Mouse (Mus musculus) embryonic facial prominence, embryonic 12.5 days (tissue): ENCODE measurements at regions not wholly inside any gene's neighbourhood (a gene's known extent, or its start where the extent isn't known, plus 50 kb on each side); places are given as distances from the start of the nearest gene placed in this dataset.

Experiments used
- ATAC-seq: fragments of 200-750 bp; cut with Nextera tagmentation; 2 replicates; pipeline ENCODE4 v1.8.0; 2017; ENCODE audit not compliant: insufficient number of reproducible peaks, insufficient read depth, low FRiP score, low TSS enrichment
- H3K27ac ChIP-seq: fragments of 300-500 bp; sonication (generic); 2 replicates; pipeline ENCODE4 v1.5.1; 2016; ENCODE audit warnings: mild to moderate bottlenecking
- H3K27me3 ChIP-seq: fragments of 300-500 bp; sonication (generic); 2 replicates; pipeline ENCODE4 v1.6.1; 2016; ENCODE audit warnings: mild to moderate bottlenecking, moderate library complexity
- H3K36me3 ChIP-seq: fragments of 300-500 bp; sonication (generic); 2 replicates; pipeline ENCODE4 v1.6.1; 2016; ENCODE audit warnings: mild to moderate bottlenecking
- H3K4me1 ChIP-seq: fragments of 300-500 bp; sonication (generic); 2 replicates; pipeline ENCODE4 v1.6.1; 2016
- H3K4me2 ChIP-seq: fragments of 300-500 bp; sonication (generic); replicated peaks from 2 replicates; pipeline ENCODE4 v1.6.1; 2016; ENCODE audit warnings: mild to moderate bottlenecking, moderate library complexity
- H3K4me3 ChIP-seq: fragments of 300-500 bp; sonication (generic); 2 replicates; pipeline ENCODE4 v1.5.1; 2016; ENCODE audit warnings: mild to moderate bottlenecking
- H3K9ac ChIP-seq: fragments of 300-500 bp; sonication (generic); 2 replicates; pipeline ENCODE4 v1.6.1; 2016; ENCODE audit warnings: mild to moderate bottlenecking, moderate library complexity
- H3K9me3 ChIP-seq: fragments of 300-500 bp; sonication (generic); 2 replicates; pipeline ENCODE4 v1.6.1; 2016; ENCODE audit warnings: mild to moderate bottlenecking, moderate library complexity
- WGBS: fragments of 180-500 bp; shearing (Covaris S2); methylation state at CpG from one replicate; pipeline ENCODE4 v1.1.7; 2016; 5-methylcytosine and 5-hydroxymethylcytosine counted together

GRCm38 (mm10) chr12:12610861-12611260, 330.9 kb downstream of the Mycn start:
- Histone ChIP-seq H3K9me3 (no peaks in the 10 kb centered on the region), H3K27ac (no peak overlapping the region), H3K36me3 (no peaks in the 10 kb centered on the region), H3K4me3 (no peak overlapping the region), H3K4me2 (no peak overlapping the region), H3K27me3 (no peaks in the 10 kb centered on the region), H3K4me1 (no peaks in the 10 kb centered on the region), H3K9ac (no peak overlapping the region)
- no peak for ATAC-seq
- WGBS: 56% methylated on average over 4 of the region's 4 CpGs

DNA sequence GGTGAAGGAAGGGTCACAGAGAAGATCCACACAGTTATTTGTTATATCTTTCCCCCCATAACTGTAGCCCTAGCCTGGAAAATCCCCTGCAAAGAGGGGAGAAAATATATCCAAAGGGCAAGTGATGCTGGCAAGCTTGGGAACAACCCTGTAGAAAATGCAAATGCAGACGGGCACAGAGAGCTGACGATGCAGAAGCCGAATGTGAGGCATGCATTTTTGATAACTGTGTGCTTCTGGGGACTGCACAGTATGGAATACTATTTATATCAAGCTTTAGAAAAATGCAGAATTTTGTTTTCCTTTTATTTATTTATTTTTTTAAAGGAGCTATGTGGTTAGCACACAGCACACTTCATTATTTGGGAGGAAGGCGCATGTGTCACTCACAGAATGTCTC, 333.7 kb downstream of the Mycn start:
- H3K27ac ChIP-seq: no peak overlapping the region
- H3K4me2 ChIP-seq: no peak overlapping the region
- H3K9ac ChIP-seq: no peak overlapping the region
- no peak for ATAC-seq
- no peak overlapping the region for H3K4me3 ChIP-seq
- no peaks in the 10 kb centered on the region for H3K27me3 ChIP-seq
- H3K4me1 ChIP-seq: no peaks in the 10 kb centered on the region
- WGBS: 90% methylated on average over 4 of the region's 4 CpGs
- H3K36me3 ChIP-seq: no peaks in the 10 kb centered on the region
- no peaks in the 10 kb centered on the region for H3K9me3 ChIP-seq

- Histone ChIP-seq H3K9ac (no peak overlapping the region), H3K27ac (no peak overlapping the region), H3K27me3 (no peaks in the 10 kb centered on the region), H3K4me1 (no peaks in the 10 kb centered on the region), H3K4me3 (no peak overlapping the region), H3K9me3 (no peaks in the 10 kb centered on the region), H3K36me3 (no peaks in the 10 kb centered on the region), H3K4me2 (no peak overlapping the region)
- 86% methylated on average over 6 of the region's 6 CpGs for WGBS
- ATAC-seq: no peak
These were observed 334.8 kb downstream of the Mycn start for GRCm38 (mm10) chr12:12606911-12607310.

- Histone ChIP-seq H3K27ac (no peak overlapping the region), H3K4me3 (no peak overlapping the region), H3K9me3 (no peaks in the 10 kb centered on the region), H3K4me2 (no peak overlapping the region), H3K36me3 (no peaks in the 10 kb centered on the region), H3K9ac (no peak overlapping the region), H3K27me3 (no peaks in the 10 kb centered on the region), H3K4me1 (no peaks in the 10 kb centered on the region)
- 94% methylated on average over 3 of the region's 3 CpGs for WGBS
- ATAC-seq: no peak
These were observed 336.2 kb downstream of the Mycn start for GRCm38 (mm10) chr12:12605495-12605894.

DNA sequence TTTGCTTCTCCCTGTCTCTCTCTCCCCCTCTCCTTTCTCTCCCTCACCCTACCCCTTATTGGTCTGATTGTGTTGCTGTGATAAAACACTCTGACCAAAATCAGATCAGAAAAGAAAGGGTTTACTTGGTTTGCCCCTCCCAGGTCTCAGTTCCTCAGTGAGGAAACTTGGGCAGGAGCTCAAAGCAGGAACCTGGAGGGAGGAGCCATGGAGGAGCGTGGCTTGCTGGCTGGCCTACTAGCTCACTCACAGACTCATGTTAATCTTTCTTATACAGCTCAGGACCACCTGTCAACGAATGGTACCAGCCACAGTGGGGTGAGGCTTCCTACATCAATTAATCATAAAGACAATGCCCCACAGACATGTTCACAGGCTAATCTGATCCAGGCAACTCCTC, 339.4 kb downstream of the Fam49a start:
- no peak for ATAC-seq
- 53% methylated on average over 2 of the region's 2 CpGs for WGBS
- H3K9ac ChIP-seq: no peak overlapping the region
- no peaks in the 10 kb centered on the region for H3K4me1 ChIP-seq
- H3K27ac ChIP-seq: no peak overlapping the region
- H3K27me3 ChIP-seq: no peaks in the 10 kb centered on the region
- no peaks in the 10 kb centered on the region for H3K36me3 ChIP-seq
- no peak overlapping the region for H3K4me2 ChIP-seq
- no peak overlapping the region for H3K4me3 ChIP-seq
- no peaks in the 10 kb centered on the region for H3K9me3 ChIP-seq

DNA sequence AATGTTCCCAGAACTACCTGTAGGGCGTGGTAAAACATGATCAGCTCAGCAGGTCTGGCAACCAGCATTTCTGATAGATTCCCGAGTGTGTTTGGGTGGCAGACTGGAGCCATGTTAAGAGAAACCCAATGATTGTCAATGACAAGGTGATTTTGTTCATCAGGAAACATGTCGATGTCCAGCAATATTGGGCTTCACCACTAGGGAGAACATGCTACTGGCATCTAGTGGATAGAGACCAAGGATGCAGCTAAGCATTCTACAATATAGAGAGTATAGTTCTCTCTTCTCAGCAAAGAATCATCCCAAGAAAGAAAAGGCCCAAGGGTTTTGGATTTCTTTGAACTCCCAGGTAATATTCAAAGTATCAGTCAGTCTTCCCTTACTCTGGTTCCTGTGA, 333.5 kb downstream of the Fam49a start:
- no peaks in the 10 kb centered on the region for H3K4me1 ChIP-seq
- H3K4me2 ChIP-seq: no peak overlapping the region
- H3K27ac ChIP-seq: no peak overlapping the region
- H3K36me3 ChIP-seq: no peaks in the 10 kb centered on the region
- no peaks in the 10 kb centered on the region for H3K9me3 ChIP-seq
- no peak for ATAC-seq
- no peak overlapping the region for H3K9ac ChIP-seq
- H3K4me3 ChIP-seq: no peak overlapping the region
- 87% methylated on average over 3 of the region's 3 CpGs for WGBS
- H3K27me3 ChIP-seq: no peaks in the 10 kb centered on the region

DNA sequence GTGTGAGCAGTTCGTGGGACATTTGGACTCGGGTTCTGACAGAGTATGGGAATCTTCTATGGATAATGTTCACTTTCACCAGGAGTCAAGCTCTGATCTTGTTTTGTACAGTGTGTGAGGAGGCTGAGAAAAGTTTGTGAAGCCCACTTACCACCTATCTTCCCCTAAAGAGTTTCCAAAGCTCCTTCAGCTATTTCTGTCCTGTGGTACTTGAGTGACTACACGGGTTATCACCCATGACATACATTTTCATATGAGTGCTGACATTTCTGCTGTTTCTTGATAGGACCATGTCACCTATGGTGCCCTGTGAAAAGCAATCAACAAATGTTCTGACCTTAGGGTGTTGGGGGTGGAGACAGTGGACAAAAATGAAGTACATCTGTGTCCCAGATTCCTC, 332.6 kb downstream of the Fam49a start:
- Histone ChIP-seq H3K9me3 (no peaks in the 10 kb centered on the region), H3K27me3 (no peaks in the 10 kb centered on the region), H3K4me3 (no peak overlapping the region), H3K9ac (no peak overlapping the region), H3K36me3 (no peaks in the 10 kb centered on the region), H3K4me1 (no peaks in the 10 kb centered on the region), H3K27ac (no peak overlapping the region), H3K4me2 (no peak overlapping the region)
- ATAC-seq: no peak
- 91% methylated on average over 3 of the region's 3 CpGs for WGBS

- no peaks in the 10 kb centered on the region for H3K9me3 ChIP-seq
- no peak overlapping the region for H3K4me3 ChIP-seq
- H3K4me2 ChIP-seq: no peak overlapping the region
- H3K27ac ChIP-seq: no peak overlapping the region
- no peak for ATAC-seq
- H3K9ac ChIP-seq: no peak overlapping the region
- no peaks in the 10 kb centered on the region for H3K4me1 ChIP-seq
- WGBS: 92% methylated on average over 2 of the region's 2 CpGs
- H3K36me3 ChIP-seq: no peaks in the 10 kb centered on the region
- H3K27me3 ChIP-seq: no peaks in the 10 kb centered on the region
These were observed 331.4 kb downstream of the Fam49a start for GRCm38 (mm10) chr12:12593343-12593742.

DNA sequence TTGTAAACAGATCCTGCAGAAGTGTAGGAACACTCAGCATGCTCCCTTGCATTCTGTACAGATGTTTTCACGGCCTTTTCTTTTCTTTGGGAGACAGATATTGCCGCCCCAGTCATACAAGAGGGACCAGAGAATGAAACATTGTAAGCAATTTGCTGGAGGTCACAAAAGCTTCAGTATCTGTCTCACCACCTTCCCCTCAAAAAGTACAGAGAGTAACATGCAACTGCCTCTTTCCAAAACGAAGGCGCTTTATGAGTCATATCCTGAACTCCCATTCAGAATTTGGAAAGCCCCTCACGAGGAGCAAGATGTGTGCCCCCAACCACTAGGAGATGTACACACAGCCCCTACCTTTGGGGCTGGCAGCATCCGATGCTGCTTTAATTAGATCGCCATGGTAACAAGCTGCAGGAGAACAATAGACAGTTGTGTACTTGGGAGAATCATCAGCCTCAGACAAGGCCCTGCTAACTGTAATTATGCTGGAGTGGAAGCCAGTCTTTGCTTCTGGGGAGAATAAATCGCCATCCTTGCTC, 328.9 kb downstream of the Fam49a start:
- Histone ChIP-seq H3K27ac (no peak overlapping the region), H3K4me2 (no peak overlapping the region), H3K4me3 (no peak overlapping the region), H3K27me3 (no peaks in the 10 kb centered on the region), H3K9ac (no peak overlapping the region), H3K9me3 (no peaks in the 10 kb centered on the region), H3K36me3 (no peaks in the 10 kb centered on the region), H3K4me1 (no peaks in the 10 kb centered on the region)
- ATAC-seq: no peak
- WGBS: 52% methylated on average over 8 of the region's 8 CpGs

- Histone ChIP-seq H3K4me3 (no peak overlapping the region), H3K27ac (no peak overlapping the region), H3K9me3 (no peaks in the 10 kb centered on the region), H3K36me3 (no peaks in the 10 kb centered on the region), H3K4me1 (no peaks in the 10 kb centered on the region), H3K4me2 (no peak overlapping the region), H3K9ac (no peak overlapping the region), H3K27me3 (no peaks in the 10 kb centered on the region)
- 24% methylated on average over 5 of the region's 5 CpGs for WGBS
- no peak for ATAC-seq
These were observed 326.9 kb downstream of the Fam49a start for GRCm38 (mm10) chr12:12588771-12589370.

DNA sequence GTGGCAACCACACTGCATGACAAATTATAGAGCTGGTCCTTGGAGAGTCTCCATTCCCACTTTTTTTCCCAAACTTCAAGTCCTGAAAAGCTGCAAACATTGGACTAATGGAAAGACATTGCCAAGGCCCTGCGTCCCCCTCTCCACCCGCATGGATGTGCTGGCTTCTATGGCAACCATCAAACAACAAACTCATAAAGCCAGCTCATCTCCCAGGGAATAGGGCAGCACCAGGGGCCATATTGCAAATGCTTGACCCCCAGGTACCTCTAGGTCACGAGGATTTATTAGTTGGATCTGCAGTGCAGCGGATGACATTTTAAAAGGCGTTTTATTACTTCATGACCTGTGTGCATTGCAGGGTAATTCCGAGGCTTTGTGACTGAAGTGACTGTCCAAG, 324.5 kb downstream of the Fam49a start:
- no peak overlapping the region for H3K4me3 ChIP-seq
- no peak for ATAC-seq
- no peaks in the 10 kb centered on the region for H3K36me3 ChIP-seq
- H3K9ac ChIP-seq: no peak overlapping the region
- H3K4me2 ChIP-seq: no peak overlapping the region
- no peaks in the 10 kb centered on the region for H3K9me3 ChIP-seq
- H3K4me1 ChIP-seq: peaks cover 12% of the 10 kb centered on the region
- 89% methylated on average over 6 of the region's 6 CpGs for WGBS
- no peak overlapping the region for H3K27ac ChIP-seq
- no peaks in the 10 kb centered on the region for H3K27me3 ChIP-seq

GRCm38 (mm10) chr12:12581271-12582186, 319.6 kb downstream of the Fam49a start:
- Histone ChIP-seq H3K36me3 (no peaks in the 10 kb centered on the region), H3K27me3 (no peaks in the 10 kb centered on the region), H3K4me3 (no peak overlapping the region), H3K4me2 (peak overlapping the region; percentile 29), H3K4me1 (peaks cover 46% of the 10 kb centered on the region), H3K9ac (no peak overlapping the region), H3K27ac (peak overlapping the region; percentile 62), H3K9me3 (no peaks in the 10 kb centered on the region)
- WGBS: 5% methylated on average over 19 of the region's 19 CpGs
- peak; percentile 86 for ATAC-seq
